Mouse (Mus musculus): ENCODE measurements around the gene Serf1.

DNA sequence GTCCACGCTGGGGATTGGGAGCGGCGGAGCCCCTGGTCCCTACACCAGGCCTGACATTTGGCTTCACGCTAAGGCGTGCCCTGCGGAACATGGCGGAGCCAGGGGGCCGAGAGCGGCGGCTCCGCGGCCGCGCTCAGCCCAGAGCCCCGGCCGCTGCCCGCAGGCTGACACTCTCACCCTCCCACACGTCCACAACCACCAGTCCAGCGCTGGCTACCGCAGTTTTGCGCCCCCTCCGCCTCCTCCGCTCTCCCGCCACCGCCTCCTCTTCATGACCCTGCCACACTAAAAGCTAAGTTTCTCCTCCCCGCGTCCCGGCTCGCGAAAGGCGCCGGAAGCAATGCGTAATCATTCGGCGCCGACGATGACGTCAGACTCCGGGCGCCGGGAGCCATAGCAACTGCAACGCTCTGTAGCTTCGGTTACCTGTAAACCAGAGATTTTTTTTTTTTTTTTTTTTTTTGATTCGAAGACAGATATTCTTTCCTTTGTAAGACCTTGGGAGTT, 4.0 kb upstream of the Serf1 start, which contains the start of gene Bdp1:
- TF ChIP-seq POLR2A (IDR thresholded peaks at IDR 0.05; ENCODE audit: borderline replicate concordance, control insufficient read depth, low read depth, low read length) (peak; percentile 69; the same call in 1 of the 2 replicates), CTCF (IDR thresholded peaks at IDR 0.05; ENCODE audit: control insufficient read depth, insufficient read depth, low read length) (no peak)

Data from bone marrow, adult 2 months (tissue).